Mouse (Mus musculus): ENCODE measurements around the gene Pds5b.

GRCm38 (mm10) chr5:150819520-150819919 lies 146.0 kb downstream of the Pds5b start:
- no peak for TF ChIP-seq POLR2A (IDR thresholded peaks at IDR 0.05; ENCODE audit: borderline replicate concordance, extremely low read depth, insufficient read depth, insufficient read length, poor library complexity, severe bottlenecking)
- no peak for TF ChIP-seq CTCF (IDR thresholded peaks at IDR 0.05; ENCODE audit: borderline replicate concordance, extremely low read depth, insufficient read depth, insufficient read length)

All from brain, embryonic 14.5 days (tissue).